In the genomic region with DNA sequence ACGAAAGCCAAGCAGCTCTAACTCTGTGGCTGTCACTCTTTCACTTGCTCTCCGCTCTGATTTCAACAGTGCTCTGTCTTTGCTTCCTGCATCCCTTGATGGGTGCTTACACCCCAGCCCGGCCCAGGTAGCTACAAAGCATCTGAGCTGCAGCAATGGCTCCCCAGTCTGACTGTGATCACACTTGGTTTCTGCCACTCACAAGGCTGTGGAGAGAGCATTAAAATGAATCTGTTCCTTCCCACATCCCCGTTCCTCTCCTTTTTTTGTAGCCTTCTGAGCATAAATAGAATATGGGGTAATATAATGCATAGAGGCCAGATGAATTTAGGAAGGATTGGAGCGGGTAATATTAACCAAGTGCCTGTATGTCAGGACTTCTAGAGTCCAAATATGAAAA, we compare ENCODE assay signal across 17 mouse cellular contexts. TPM values are rescaled to one million over a fixed set of nuclear protein-coding genes. Genes with fewer than 3 reads are reported as not detected.
"Had no signal": no experiment of that assay in that cellular context is flagged by ENCODE, and none has a peak within 500 bp of the region (broad histone marks: within the 10 kb centered on the region; RNA-seq: fewer than 3 reads in every experiment).

No protein-coding gene starts in this region.

- H3K27me3 ChIP-seq: kidney, embryonic 15.5 days; limb, embryonic 15.5 days; stomach, embryonic 15.5 days had no signal

- ATAC-seq: intestine, postnatal 0 days; liver, postnatal 0 days; lung, postnatal 0 days had no signal

- H3K4me1 ChIP-seq: limb, embryonic 12.5 days; limb, embryonic 15.5 days had no signal

- DNase-seq: kidney, adult 8-10 months; kidney, postnatal 10 days; kidney, postnatal 36 days; liver, postnatal 0 days; lung, embryonic 14.5 days; midbrain, embryonic 14.5 days; spleen, adult 18-20 months; thymus, postnatal 36 days had no signal

- H3K4me3 ChIP-seq: kidney, embryonic 15.5 days; limb, embryonic 12.5 days; limb, embryonic 15.5 days; stomach, embryonic 15.5 days had no signal

- H3K27ac ChIP-seq: kidney, embryonic 15.5 days; limb, embryonic 12.5 days; limb, embryonic 15.5 days; liver, embryonic 14.5 days; macrophage; stomach, embryonic 15.5 days had no signal

- H3K36me3 ChIP-seq: kidney, embryonic 15.5 days; limb, embryonic 12.5 days; limb, embryonic 15.5 days; stomach, embryonic 15.5 days had no signal

RNA-seq across cellular contexts. Expression of gene Sh3gl2, which starts 21.8 kb away (rescaled TPM):
- total RNA-seq: megakaryocyte, adult 5-6 weeks had no signal
- polyA plus RNA-seq: liver, postnatal 0 days; macrophage had no signal
